ENCODE assay signal across 8 mouse cellular contexts in the genomic region with DNA sequence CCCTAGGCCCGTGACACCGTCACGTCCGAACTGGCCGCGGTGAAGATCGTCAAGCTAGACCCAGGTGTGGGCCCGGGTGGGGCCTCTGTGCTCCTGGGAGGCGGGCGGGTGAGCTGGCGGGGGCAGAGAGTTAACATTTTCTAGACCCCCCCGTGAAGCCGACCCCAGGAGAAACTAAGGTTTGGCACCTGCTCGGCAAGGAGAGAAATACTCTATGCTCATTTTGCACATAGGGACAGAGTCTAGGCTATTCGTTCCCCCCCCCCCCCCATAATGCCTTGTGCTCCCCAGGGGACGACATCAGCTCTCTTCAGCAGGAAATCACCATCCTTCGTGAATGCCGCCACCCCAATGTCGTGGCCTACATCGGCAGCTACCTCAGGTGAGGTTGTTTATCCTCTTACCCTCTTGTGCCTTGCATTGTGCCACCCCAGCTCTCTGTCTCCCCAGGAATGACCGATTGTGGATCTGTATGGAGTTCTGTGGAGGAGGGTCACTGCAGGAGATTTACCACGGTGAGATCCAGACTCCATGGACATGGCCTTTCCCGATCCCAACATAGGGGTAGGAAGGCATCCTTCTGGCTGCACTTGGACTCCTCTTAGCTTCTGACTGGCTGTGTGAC. TPM values are rescaled to one million over a fixed set of nuclear protein-coding genes. Genes with fewer than 3 reads are reported as not detected.
DNase-seq lines count a peak whose midpoint lies in the region; ATAC-seq and TF ChIP-seq lines count a peak whose summit lies in the region.

No protein-coding gene starts in this region.

- peak overlapping the region; percentile 90 for H3K4me2 ChIP-seq in CH12.LX (ENCODE audit: insufficient read depth, low read depth, poor library complexity, severe bottlenecking)
- peak overlapping the region; percentile 85 for H3K4me2 ChIP-seq in forebrain, embryonic 14.5 days (ENCODE audit: low read length)
- peak overlapping the region; percentile 100 for H3K4me2 ChIP-seq in liver, embryonic 16.5 days (ENCODE audit: low read depth, low read length)

- H3K4me1 ChIP-seq in CH12.LX (ENCODE audit: control insufficient read depth in 1 of 2, insufficient read depth in 2 of 2) = peaks cover 38 to 72% of the 10 kb centered on the region in 2 experiments
- peaks cover 9% of the 10 kb centered on the region for H3K4me1 ChIP-seq in forebrain, embryonic 14.5 days (ENCODE audit: control insufficient read depth, insufficient read depth, low read length)
- peaks cover 40% of the 10 kb centered on the region for H3K4me1 ChIP-seq in liver, embryonic 16.5 days (ENCODE audit: control insufficient read depth, low read depth, low read length)

- no peak for DNase-seq in gastrocnemius, adult 2 months
- DNase-seq in gastrocnemius, postnatal 10 days = no peak
- no peak for DNase-seq in CH12.LX (ENCODE audit: extremely low read depth)
- no peak for DNase-seq in forebrain, embryonic 14.5 days (ENCODE audit: low spot score)
- no peak for DNase-seq in left cerebral cortex, postnatal 4 days
- no peak for DNase-seq in left cerebral cortex, postnatal 36 days (ENCODE audit: low spot score in 2 of 2)
- no peak for DNase-seq in right cerebral cortex, postnatal 25 days

- WGBS in forebrain, embryonic 14.5 days = 18% methylated on average over 16 of the region's 23 CpGs
- 4% methylated on average over 23 of the region's 23 CpGs for WGBS in liver, embryonic 16.5 days (ENCODE audit: insufficient replicate concordance)

- no peak for ATAC-seq in forebrain, embryonic 14.5 days
- no peak; the same call in 1 of the 2 replicates for ATAC-seq in liver, embryonic 16.5 days (ENCODE audit: low read depth)

- dilution Hi-C loops in CH12.LX (cut with MboI; ENCODE audit: extremely low pct_ligation_motif_present, extremely low pct_unique_long_range_greater_than_20kb, low sequenced_read_pairs) = no loop called here

- no peaks in the 10 kb centered on the region for H3K27me3 ChIP-seq in CH12.LX (replicated peaks)
- H3K27me3 ChIP-seq in forebrain, embryonic 14.5 days (replicated peaks; ENCODE audit: control insufficient read depth, insufficient read depth, low read length) = no peaks in the 10 kb centered on the region
- no peaks in the 10 kb centered on the region for H3K27me3 ChIP-seq in liver, embryonic 16.5 days (ENCODE audit: control insufficient read depth, insufficient read depth, low read depth, low read length)

- intact Hi-C loops in gastrocnemius, adult 2 months (cut with DNase I) = no loop called here
- intact Hi-C loops in left cerebral cortex, postnatal 4 days (cut with DNase I) = no loop called here
- intact Hi-C loops in left cerebral cortex, postnatal 36 days (cut with DNase I) = no loop called here

- H3K4me3 ChIP-seq in gastrocnemius, adult 2 months = peak overlapping the region; percentile 94
- H3K4me3 ChIP-seq in CH12.LX (replicated peaks in 1 of 3; ENCODE audit: low read depth in 2 of 3, low read length in 2 of 3, poor library complexity in 1 of 3) = peak overlapping the region; percentile 75 to 96 (median 90)
- peak overlapping the region; percentile 51 for H3K4me3 ChIP-seq in forebrain, embryonic 14.5 days (ENCODE audit: low read depth, low read length)
- H3K4me3 ChIP-seq in liver, embryonic 16.5 days (ENCODE audit: low read depth, low read length) = peak overlapping the region; percentile 83

- TF ChIP-seq EP300 in CH12.LX (IDR thresholded peaks at IDR 0.05; ENCODE audit: low read length) = no peak

- H3K9ac ChIP-seq in CH12.LX (ENCODE audit: insufficient read depth, low read depth) = peak overlapping the region; percentile 81
- H3K9ac ChIP-seq in forebrain, embryonic 14.5 days (ENCODE audit: low read length) = peak overlapping the region; percentile 67
- peak overlapping the region; percentile 87 for H3K9ac ChIP-seq in liver, embryonic 16.5 days (ENCODE audit: low read depth, low read length)

- TF ChIP-seq CTCF in gastrocnemius, adult 2 months (IDR thresholded peaks at IDR 0.05) = no peak
- no peak for TF ChIP-seq CTCF in CH12.LX (conservative IDR thresholded peaks at IDR 0.05 in 1 of 2, IDR thresholded peaks at IDR 0.05 in 1 of 2; ENCODE audit: low read depth in 2 of 2, low read length in 2 of 2)

- H3K9me3 ChIP-seq in CH12.LX (replicated peaks; ENCODE audit: low read length) = no peaks in the 10 kb centered on the region
- no peaks in the 10 kb centered on the region for H3K9me3 ChIP-seq in forebrain, embryonic 14.5 days (replicated peaks; ENCODE audit: control insufficient read depth, low read length)
- no peaks in the 10 kb centered on the region for H3K9me3 ChIP-seq in liver, embryonic 16.5 days (replicated peaks; ENCODE audit: control insufficient read depth, low read length)

- no peak for TF ChIP-seq POLR2A in CH12.LX (IDR thresholded peaks at IDR 0.05; ENCODE audit: low read depth, low read length)

- H3K79me2 ChIP-seq in CH12.LX (replicated peaks; ENCODE audit: control insufficient read depth, extremely low read depth, insufficient read depth, poor library complexity, severe bottlenecking) = peaks cover 17% of the 10 kb centered on the region

- peaks cover 62 to 75% of the 10 kb centered on the region in 2 experiments for H3K36me3 ChIP-seq in CH12.LX (replicated peaks in 1 of 2; ENCODE audit: control insufficient read depth in 1 of 2, insufficient read depth in 1 of 2, low read length in 1 of 2)
- peaks cover 73% of the 10 kb centered on the region for H3K36me3 ChIP-seq in forebrain, embryonic 14.5 days (ENCODE audit: control insufficient read depth, insufficient read depth, low read length)
- peaks cover 19% of the 10 kb centered on the region for H3K36me3 ChIP-seq in liver, embryonic 16.5 days (ENCODE audit: control insufficient read depth, insufficient read depth)

- no peak for TF ChIP-seq RAD21 in CH12.LX (IDR thresholded peaks at IDR 0.05; ENCODE audit: low read depth, low read length)

- in situ Hi-C loops in CH12.LX (cut with MboI; ENCODE audit: low pct_ligation_motif_present, low pct_unique_long_range_greater_than_20kb, low sequenced_read_pairs) = no loop called here

- peak overlapping the region; percentile 89 for H3K27ac ChIP-seq in gastrocnemius, adult 2 months
- peak overlapping the region; percentile 77 for H3K27ac ChIP-seq in CH12.LX (ENCODE audit: insufficient read depth, low read depth)
- 0 out of 2 replicates have a peak overlapping the region, but pooled peaks have one; percentile 14 for H3K27ac ChIP-seq in forebrain, embryonic 14.5 days (ENCODE audit: low read depth, low read length)
- peak overlapping the region; percentile 56 for H3K27ac ChIP-seq in liver, embryonic 16.5 days (ENCODE audit: low read length)

RNA-seq across cellular contexts. Expression of a gene that starts 0.6 kb away (rescaled TPM):
- total RNA-seq in gastrocnemius, adult 2 months (2021) = 10 to 100 TPM; 13.1 to 14.2 TPM
- total RNA-seq in gastrocnemius, postnatal 10 days (2021) = 10 to 100 TPM; 11.9 to 19.3 TPM
- total RNA-seq in CH12.LX (2012; rRNA removed) = 77.6 and 95.2 TPM in 2 replicates
- 55.5 and 56.7 TPM in 2 replicates for total RNA-seq in CH12.LX (2014; rRNA removed)
- 119 and 127 TPM in 2 replicates for polyA plus RNA-seq in CH12.LX (2012; ENCODE audit: insufficient read length, low read depth)
- 6.2 and 11.2 TPM in 2 replicates for polyA plus RNA-seq in forebrain, embryonic 14.5 days (2014; fragmentation: Nextera tagmentation; extraction: Ambion mirVana)
- 8.2 and 8.6 TPM in 2 replicates for polyA plus RNA-seq in liver, embryonic 16.5 days (2015; fragmentation: Nextera tagmentation; extraction: Ambion mirVana)
- total RNA-seq in left cerebral cortex, postnatal 4 days (2021) = 100 to 1,000 TPM in 1 of 2 experiments, 10 to 100 TPM in 1; 91.7 to 102 TPM
- total RNA-seq in left cerebral cortex, postnatal 36 days (2021) = 100 to 1,000 TPM in 1 of 2 experiments, 10 to 100 TPM in 1; 93.5 to 107 TPM

RNA-seq across cellular contexts. Expression of a gene that starts 6.8 kb away (rescaled TPM):
- total RNA-seq in gastrocnemius, adult 2 months (2021) = 1 to 10 TPM; 7.0 to 7.8 TPM
- 10 to 100 TPM; 11.3 to 12.9 TPM for total RNA-seq in gastrocnemius, postnatal 10 days (2021)
- total RNA-seq in CH12.LX (2012; rRNA removed) (42.9 and 43.0 TPM in 2 replicates), CH12.LX (2014; rRNA removed) (23.5 and 24.9 TPM in 2 replicates)
- 50.7 and 67.8 TPM in 2 replicates for polyA plus RNA-seq in CH12.LX (2012; ENCODE audit: insufficient read length, low read depth)
- 47.7 and 61.6 TPM in 2 replicates for polyA plus RNA-seq in forebrain, embryonic 14.5 days (2014; fragmentation: Nextera tagmentation; extraction: Ambion mirVana)
- polyA plus RNA-seq in liver, embryonic 16.5 days (2015; fragmentation: Nextera tagmentation; extraction: Ambion mirVana) = 19.5 and 21.0 TPM in 2 replicates
- 10 to 100 TPM; 81.1 to 81.4 TPM for total RNA-seq in left cerebral cortex, postnatal 4 days (2021)
- total RNA-seq in left cerebral cortex, postnatal 36 days (2021) = 10 to 100 TPM; 67.5 to 73.7 TPM

RNA-seq across cellular contexts. Expression of a gene that starts 21.9 kb away (rescaled TPM):
- total RNA-seq in gastrocnemius, adult 2 months (2021) = 10 to 100 TPM; 95.2 to 98.6 TPM
- 100 to 1,000 TPM in 1 of 2 experiments, 10 to 100 TPM in 1; 88.6 to 123 TPM for total RNA-seq in gastrocnemius, postnatal 10 days (2021)
- total RNA-seq in CH12.LX (2012; rRNA removed) = 70.4 and 83.2 TPM in 2 replicates
- 54.5 and 64.7 TPM in 2 replicates for total RNA-seq in CH12.LX (2014; rRNA removed)
- 229 and 251 TPM in 2 replicates for polyA plus RNA-seq in CH12.LX (2012; ENCODE audit: insufficient read length, low read depth)
- polyA plus RNA-seq in forebrain, embryonic 14.5 days (2014; fragmentation: Nextera tagmentation; extraction: Ambion mirVana) = 90.4 and 115 TPM in 2 replicates
- 52.1 and 58.4 TPM in 2 replicates for polyA plus RNA-seq in liver, embryonic 16.5 days (2015; fragmentation: Nextera tagmentation; extraction: Ambion mirVana)
- 100 to 1,000 TPM; 231 to 244 TPM for total RNA-seq in left cerebral cortex, postnatal 4 days (2021)
- total RNA-seq in left cerebral cortex, postnatal 36 days (2021) = 100 to 1,000 TPM; 158 to 227 TPM

RNA-seq across cellular contexts. Expression of a gene that starts 35.3 kb away (rescaled TPM):
- 1 to 10 TPM; 6.0 to 6.4 TPM for total RNA-seq in gastrocnemius, adult 2 months (2021)
- total RNA-seq in gastrocnemius, postnatal 10 days (2021) = 1 to 10 TPM; 4.2 to 4.5 TPM
- 4.1 and 4.2 TPM in 2 replicates for total RNA-seq in CH12.LX (2012; rRNA removed)
- total RNA-seq in CH12.LX (2014; rRNA removed) = 0.65 and 0.79 TPM in 2 replicates
- polyA plus RNA-seq in CH12.LX (2012; ENCODE audit: insufficient read length, low read depth) = 2.3 and 2.6 TPM in 2 replicates
- polyA plus RNA-seq in forebrain, embryonic 14.5 days (2014; fragmentation: Nextera tagmentation; extraction: Ambion mirVana) = 0.61 and 0.72 TPM in 2 replicates
- polyA plus RNA-seq in liver, embryonic 16.5 days (2015; fragmentation: Nextera tagmentation; extraction: Ambion mirVana) = 0.34 and 0.40 TPM in 2 replicates
- total RNA-seq in left cerebral cortex, postnatal 4 days (2021) = 1 to 10 TPM; 5.0 to 5.7 TPM
- total RNA-seq in left cerebral cortex, postnatal 36 days (2021) = 1 to 10 TPM; 3.3 to 3.4 TPM

RNA-seq across cellular contexts. Expression of a gene that starts 42.6 kb away (rescaled TPM):
- over 10,000 TPM in 1 of 2 experiments, 1,000 to 10,000 TPM in 1; 6,181 to 10,031 TPM for total RNA-seq in gastrocnemius, adult 2 months (2021)
- 1,000 to 10,000 TPM; 3,066 to 3,425 TPM for total RNA-seq in gastrocnemius, postnatal 10 days (2021)
- total RNA-seq in CH12.LX (2012; rRNA removed) (0.47 and 0.63 TPM in 2 replicates), CH12.LX (2014; rRNA removed) (0.32 and 0.92 TPM in 2 replicates)
- polyA plus RNA-seq in CH12.LX (2012; ENCODE audit: insufficient read length, low read depth) = 1.2 and 2.0 TPM in 2 replicates
- polyA plus RNA-seq in forebrain, embryonic 14.5 days (2014; fragmentation: Nextera tagmentation; extraction: Ambion mirVana) = 1.3 and 3.0 TPM in 2 replicates
- 5.8 and 11.2 TPM in 2 replicates for polyA plus RNA-seq in liver, embryonic 16.5 days (2015; fragmentation: Nextera tagmentation; extraction: Ambion mirVana)
- total RNA-seq in left cerebral cortex, postnatal 4 days (2021) = 1 to 10 TPM; 6.2 to 8.2 TPM
- 10 to 100 TPM; 29.2 to 33.3 TPM for total RNA-seq in left cerebral cortex, postnatal 36 days (2021)

Comparison
In these comparisons a context has a peak if more than half of its experiments do, and no peak if none do; other contexts are left out.
1. H3K27ac ChIP-seq: peak in every context shown above with its lines; median percentile 89 in gastrocnemius, adult 2 months; 77 in CH12.LX; 56 in liver, embryonic 16.5 days; 14 in forebrain, embryonic 14.5 days.